Mouse (Mus musculus) hindbrain, embryonic 15.5 days (tissue): ENCODE measurements around the gene Robo1. TPM values are rescaled to one million over a fixed set of nuclear protein-coding genes. Genes with fewer than 3 reads are reported as not detected.

Source experiments
- ATAC-seq: fragments of 200-750 bp; cut with Nextera tagmentation; 2 replicates; pipeline ENCODE4 v1.8.0; 2017; ENCODE audit warnings: low read depth, moderate number of reproducible peaks, moderate TSS enrichment; ENCODE audit not compliant: low FRiP score
- H3K27ac ChIP-seq: fragments of 300-500 bp; sonication (generic); replicated peaks from 2 replicates; pipeline ENCODE4 v1.5.1; 2015; ENCODE audit warnings: mild to moderate bottlenecking, inconsistent platforms
- H3K27me3 ChIP-seq: fragments of 300-500 bp; sonication (generic); 2 replicates; pipeline ENCODE4 v1.6.1; 2015; ENCODE audit warnings: control low read depth, inconsistent platforms
- H3K36me3 ChIP-seq: fragments of 300-500 bp; sonication (generic); 2 replicates; pipeline ENCODE4 v1.6.1; 2015; ENCODE audit warnings: control low read depth, inconsistent platforms
- H3K4me1 ChIP-seq: fragments of 300-500 bp; sonication (generic); replicated peaks from 2 replicates; pipeline ENCODE4 v1.6.1; 2015; ENCODE audit warnings: control low read depth, inconsistent platforms
- H3K4me2 ChIP-seq: fragments of 300-500 bp; sonication (generic); 2 replicates; pipeline ENCODE4 v1.6.1; 2015; ENCODE audit warnings: moderate library complexity, mild to moderate bottlenecking, inconsistent platforms
- H3K4me3 ChIP-seq: fragments of 300-500 bp; sonication (generic); 2 replicates; pipeline ENCODE4 v1.5.1; 2015; ENCODE audit warnings: mild to moderate bottlenecking, inconsistent platforms
- H3K9ac ChIP-seq: fragments of 300-500 bp; sonication (generic); 2 replicates; pipeline ENCODE4 v1.6.1; 2015; ENCODE audit warnings: inconsistent platforms
- H3K9me3 ChIP-seq: fragments of 300-500 bp; sonication (generic); 2 replicates; pipeline ENCODE4 v1.6.1; 2016; ENCODE audit warnings: control low read depth, inconsistent platforms
- WGBS: fragments of 180-500 bp; shearing (Covaris S2); methylation state at CpG from one replicate; pipeline ENCODE4 v1.1.7; 2015; 5-methylcytosine and 5-hydroxymethylcytosine counted together
- polyA plus RNA-seq: library from polyadenylated mRNA; unstranded; fragments of >200 nt; fragmentation: Nextera tagmentation; extraction: Ambion mirVana; gene quantifications from 2 replicates; pipeline ENCODE4 v1.2.1, GENCODE M21; 2015

Gene Robo1
- polyA plus RNA-seq, 1 experiment from 2014 or later, result 33.1 TPM

- no peaks in the 10 kb centered on the region for H3K36me3 ChIP-seq
- H3K9ac ChIP-seq, result no peak overlapping the region
- ATAC-seq, result no peak
- 0 out of 2 replicates have a peak, but pooled peaks cover 3% of the 10 kb centered on the region for H3K4me1 ChIP-seq
- no peak overlapping the region for H3K27ac ChIP-seq
- H3K4me3 ChIP-seq, result no peak overlapping the region
- no peaks in the 10 kb centered on the region for H3K9me3 ChIP-seq
- no peak overlapping the region for H3K4me2 ChIP-seq
- H3K27me3 ChIP-seq, result no peaks in the 10 kb centered on the region
- 79% methylated on average over 3 of the region's 3 CpGs for WGBS
These were observed 427.5 kb downstream of the Robo1 start for GRCm38 (mm10) chr16:72735588-72735987.

DNA sequence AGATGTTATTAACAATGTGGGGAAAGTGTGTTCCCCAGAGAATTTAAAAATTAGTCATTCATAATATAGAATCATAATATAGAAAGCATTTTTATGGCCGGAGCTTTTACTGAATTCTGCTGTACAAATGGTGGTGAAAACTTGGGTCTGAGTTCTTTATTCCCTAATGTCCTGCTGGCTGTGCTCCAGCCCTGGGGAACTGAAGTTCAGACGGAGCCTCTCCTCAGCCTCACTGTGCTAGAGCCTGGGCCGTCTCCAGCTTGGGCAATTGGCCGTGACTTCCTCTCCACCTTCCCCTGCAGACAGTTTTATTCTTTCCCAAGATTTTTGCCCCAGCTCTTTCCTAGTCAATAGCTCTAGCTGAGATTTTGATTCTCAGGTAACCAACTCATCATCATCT, 429.0 kb downstream of the Robo1 start:
- Histone ChIP-seq H3K4me1 (0 out of 2 replicates have a peak, but pooled peaks cover 3% of the 10 kb centered on the region), H3K4me2 (no peak overlapping the region), H3K27me3 (no peaks in the 10 kb centered on the region), H3K36me3 (no peaks in the 10 kb centered on the region), H3K9ac (no peak overlapping the region), H3K4me3 (no peak overlapping the region), H3K9me3 (no peaks in the 10 kb centered on the region), H3K27ac (no peak overlapping the region)
- no peak for ATAC-seq
- WGBS, result 38% methylated on average over 4 of the region's 4 CpGs

- ATAC-seq, result no peak
These were observed 432.1 kb downstream of the Robo1 start for GRCm38 (mm10) chr16:72740218-72740617.

DNA sequence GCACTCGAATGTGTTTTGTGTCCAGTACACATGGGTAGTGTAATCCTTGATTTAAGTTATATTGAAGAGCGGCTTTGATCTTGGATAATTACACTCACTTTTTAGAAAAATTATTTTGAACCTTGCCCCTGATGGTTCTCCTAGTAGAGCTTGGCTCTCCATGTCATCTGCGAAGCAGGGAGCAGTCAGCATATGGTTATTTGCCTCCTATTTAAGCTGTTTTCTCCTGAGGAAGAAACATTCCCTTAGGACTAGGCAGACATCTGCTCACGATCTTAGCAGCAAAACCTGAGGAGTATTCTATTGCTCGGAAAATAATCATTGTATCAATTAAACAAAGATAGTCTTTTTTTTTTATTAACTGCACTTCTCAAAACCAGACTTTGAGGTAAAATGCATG, 439.6 kb downstream of the Robo1 start:
- peaks cover 5% of the 10 kb centered on the region; the same call in 1 of the 2 replicates for H3K36me3 ChIP-seq
- no peaks in the 10 kb centered on the region for H3K27me3 ChIP-seq
- H3K27ac ChIP-seq, result no peak overlapping the region
- H3K4me3 ChIP-seq, result no peak overlapping the region
- H3K9ac ChIP-seq, result no peak overlapping the region
- 47% methylated on average over 5 of the region's 5 CpGs for WGBS
- no peak overlapping the region for H3K4me2 ChIP-seq
- no peak for ATAC-seq
- no peaks in the 10 kb centered on the region for H3K9me3 ChIP-seq
- H3K4me1 ChIP-seq, result no peaks in the 10 kb centered on the region

More at GRCm38 (mm10) chr16:72740218-72740617, 432.1 kb downstream of the Robo1 start:
- H3K36me3 ChIP-seq, result peaks cover 5% of the 10 kb centered on the region; the same call in 1 of the 2 replicates
- WGBS, result 66% methylated on average over 7 of the region's 7 CpGs
- no peak overlapping the region for H3K27ac ChIP-seq
- 0 out of 2 replicates have a peak, but pooled peaks cover 3% of the 10 kb centered on the region for H3K4me1 ChIP-seq
- no peaks in the 10 kb centered on the region for H3K27me3 ChIP-seq
- H3K4me3 ChIP-seq, result no peak overlapping the region
- no peaks in the 10 kb centered on the region for H3K9me3 ChIP-seq
- no peak overlapping the region for H3K4me2 ChIP-seq
- no peak overlapping the region for H3K9ac ChIP-seq

GRCm38 (mm10) chr16:72765128-72765913, 457.2 kb downstream of the Robo1 start:
- H3K9me3 ChIP-seq, result no peaks in the 10 kb centered on the region
- H3K9ac ChIP-seq, result no peak overlapping the region
- no peaks in the 10 kb centered on the region for H3K36me3 ChIP-seq
- no peaks in the 10 kb centered on the region for H3K27me3 ChIP-seq
- no peak overlapping the region for H3K4me3 ChIP-seq
- no peak overlapping the region for H3K4me2 ChIP-seq
- 94% methylated on average over 9 of the region's 9 CpGs for WGBS
- no peaks in the 10 kb centered on the region for H3K4me1 ChIP-seq
- no peak overlapping the region for H3K27ac ChIP-seq
- no peak for ATAC-seq

- ATAC-seq, result 0 out of 2 replicates have a peak, but pooled peaks have one; percentile 19
- 81% methylated on average over 8 of the region's 8 CpGs for WGBS
- Histone ChIP-seq H3K4me1 (peaks cover 7% of the 10 kb centered on the region; the same call in 1 of the 2 replicates), H3K27ac (no peak overlapping the region), H3K9ac (no peak overlapping the region), H3K27me3 (no peaks in the 10 kb centered on the region), H3K4me2 (no peak overlapping the region), H3K4me3 (no peak overlapping the region), H3K36me3 (no peaks in the 10 kb centered on the region), H3K9me3 (no peaks in the 10 kb centered on the region)
These were observed 461.2 kb downstream of the Robo1 start for GRCm38 (mm10) chr16:72769214-72769834.

DNA sequence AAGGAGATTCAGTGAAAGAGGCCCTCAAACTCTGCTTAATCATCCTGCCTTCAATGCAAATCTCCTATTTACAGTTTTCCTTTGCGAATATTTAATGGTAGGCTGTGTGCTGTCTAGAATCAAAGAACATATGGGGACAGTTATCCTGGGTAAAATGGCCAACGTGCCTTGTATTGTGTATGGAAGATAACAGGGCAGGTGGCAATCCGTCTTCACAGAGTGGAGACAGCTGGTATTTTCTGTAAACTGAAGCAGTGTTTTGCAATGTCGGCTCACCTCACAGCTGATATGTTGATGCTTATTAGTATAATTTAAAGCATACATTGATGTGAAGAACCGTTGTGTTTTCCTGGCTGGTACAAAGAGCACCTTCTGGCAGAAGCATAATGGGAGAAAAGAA, 464.2 kb downstream of the Robo1 start:
- Histone ChIP-seq H3K9ac (no peak overlapping the region), H3K4me1 (peaks cover 7% of the 10 kb centered on the region; the same call in 1 of the 2 replicates), H3K9me3 (no peaks in the 10 kb centered on the region), H3K36me3 (no peaks in the 10 kb centered on the region), H3K27me3 (no peaks in the 10 kb centered on the region), H3K4me2 (no peak overlapping the region), H3K4me3 (no peak overlapping the region), H3K27ac (no peak overlapping the region)
- 26% methylated on average over 5 of the region's 5 CpGs for WGBS
- ATAC-seq, result no peak

DNA sequence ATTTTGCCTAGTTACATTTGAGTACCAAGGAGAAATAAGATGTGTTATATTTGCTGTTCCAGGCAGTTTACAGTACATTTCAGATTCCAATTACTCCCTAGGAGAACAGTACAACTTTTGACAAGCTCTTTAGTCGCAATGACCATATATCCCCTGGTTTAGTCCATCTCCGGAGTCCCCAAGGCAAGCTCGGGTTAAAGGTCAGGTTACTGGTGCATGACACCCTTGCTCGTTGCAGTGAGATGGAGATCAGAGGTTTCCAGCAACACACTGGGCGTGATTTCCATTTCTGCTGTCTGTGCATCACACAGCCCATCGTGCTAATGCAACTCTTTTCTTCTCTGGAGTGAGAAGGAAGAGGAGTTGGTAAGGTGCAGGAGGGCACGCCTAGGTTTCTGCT, 464.9 kb downstream of the Robo1 start:
- Histone ChIP-seq H3K9ac (no peak overlapping the region), H3K27me3 (no peaks in the 10 kb centered on the region), H3K4me2 (no peak overlapping the region), H3K27ac (no peak overlapping the region), H3K9me3 (no peaks in the 10 kb centered on the region), H3K36me3 (no peaks in the 10 kb centered on the region), H3K4me3 (no peak overlapping the region), H3K4me1 (peaks cover 7% of the 10 kb centered on the region; the same call in 1 of the 2 replicates)
- ATAC-seq, result no peak
- WGBS, result 37% methylated on average over 7 of the region's 7 CpGs

DNA sequence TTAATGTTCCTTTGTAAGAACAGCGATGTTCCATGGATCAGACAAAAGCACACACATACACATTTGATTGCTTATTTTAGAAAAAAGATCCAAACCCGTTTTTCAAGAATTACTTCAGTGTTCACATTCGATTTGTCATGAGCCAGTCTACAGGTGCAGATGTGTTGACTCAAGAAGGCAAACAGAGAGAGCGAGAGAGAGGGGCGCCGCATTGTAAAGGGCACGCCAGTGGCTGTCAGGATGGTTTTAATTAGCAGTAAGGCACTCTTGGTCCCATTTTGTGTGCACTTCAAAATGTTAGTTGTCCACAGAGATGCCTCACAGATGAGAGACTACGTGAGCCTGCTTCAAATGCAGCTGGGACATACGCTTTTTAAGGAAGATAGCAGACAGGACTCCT, 470.4 kb downstream of the Robo1 start:
- no peak for ATAC-seq
- Histone ChIP-seq H3K4me3 (no peak overlapping the region), H3K36me3 (no peaks in the 10 kb centered on the region), H3K4me1 (no peaks in the 10 kb centered on the region), H3K9me3 (no peaks in the 10 kb centered on the region), H3K27ac (no peak overlapping the region), H3K27me3 (no peaks in the 10 kb centered on the region), H3K9ac (no peak overlapping the region), H3K4me2 (no peak overlapping the region)
- WGBS, result 66% methylated on average over 9 of the region's 9 CpGs

GRCm38 (mm10) chr16:72782171-72782570, 474.1 kb downstream of the Robo1 start:
- Histone ChIP-seq H3K4me2 (no peak overlapping the region), H3K9me3 (no peaks in the 10 kb centered on the region), H3K27ac (no peak overlapping the region), H3K27me3 (no peaks in the 10 kb centered on the region), H3K36me3 (no peaks in the 10 kb centered on the region), H3K4me3 (no peak overlapping the region), H3K9ac (no peak overlapping the region), H3K4me1 (no peaks in the 10 kb centered on the region)
- ATAC-seq, result peak; percentile 30; the same call in 1 of the 2 replicates
- 49% methylated on average over 6 of the region's 6 CpGs for WGBS

GRCm38 (mm10) chr16:72786079-72786478, 478.0 kb downstream of the Robo1 start:
- Histone ChIP-seq H3K27ac (no peak overlapping the region), H3K4me3 (no peak overlapping the region), H3K9me3 (no peaks in the 10 kb centered on the region), H3K4me1 (no peaks in the 10 kb centered on the region), H3K36me3 (no peaks in the 10 kb centered on the region), H3K9ac (no peak overlapping the region), H3K4me2 (no peak overlapping the region), H3K27me3 (no peaks in the 10 kb centered on the region)
- 87% methylated on average over 6 of the region's 6 CpGs for WGBS
- ATAC-seq, result no peak

DNA sequence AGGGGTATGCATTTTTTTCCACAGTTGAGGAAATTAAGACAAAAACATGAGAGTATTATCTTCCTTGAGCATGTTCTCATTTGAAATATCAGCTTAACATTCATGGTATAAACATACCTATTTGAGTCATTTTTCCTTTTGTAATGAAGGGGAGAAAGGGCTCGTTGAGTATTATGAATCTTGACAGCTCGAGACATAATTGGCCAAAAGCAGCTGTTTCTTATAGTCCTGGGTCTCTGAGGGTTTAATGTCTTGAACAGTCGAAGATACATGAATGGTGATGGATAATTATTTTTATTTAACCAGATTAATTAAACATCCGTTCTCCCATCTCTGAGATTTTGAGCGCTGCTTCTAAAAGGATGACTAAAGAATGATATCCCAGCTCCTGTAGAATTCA, 478.5 kb downstream of the Robo1 start:
- ATAC-seq, result no peak
- Histone ChIP-seq H3K36me3 (no peaks in the 10 kb centered on the region), H3K4me1 (no peaks in the 10 kb centered on the region), H3K27ac (no peak overlapping the region), H3K9me3 (no peaks in the 10 kb centered on the region), H3K4me2 (no peak overlapping the region), H3K9ac (no peak overlapping the region), H3K4me3 (no peak overlapping the region), H3K27me3 (no peaks in the 10 kb centered on the region)
- 38% methylated on average over 5 of the region's 5 CpGs for WGBS
